Mouse (Mus musculus) lung, postnatal 14 days (tissue): ENCODE results near the gene Hoxa5.
A peak's percentile ranks its signal among the peaks of the same experiment; 100 is the strongest.

Experiments
- DNase-seq: peaks from one replicate; pipeline ENCODE4 v3.0.0; 2021

Hoxa5 gene

DNA sequence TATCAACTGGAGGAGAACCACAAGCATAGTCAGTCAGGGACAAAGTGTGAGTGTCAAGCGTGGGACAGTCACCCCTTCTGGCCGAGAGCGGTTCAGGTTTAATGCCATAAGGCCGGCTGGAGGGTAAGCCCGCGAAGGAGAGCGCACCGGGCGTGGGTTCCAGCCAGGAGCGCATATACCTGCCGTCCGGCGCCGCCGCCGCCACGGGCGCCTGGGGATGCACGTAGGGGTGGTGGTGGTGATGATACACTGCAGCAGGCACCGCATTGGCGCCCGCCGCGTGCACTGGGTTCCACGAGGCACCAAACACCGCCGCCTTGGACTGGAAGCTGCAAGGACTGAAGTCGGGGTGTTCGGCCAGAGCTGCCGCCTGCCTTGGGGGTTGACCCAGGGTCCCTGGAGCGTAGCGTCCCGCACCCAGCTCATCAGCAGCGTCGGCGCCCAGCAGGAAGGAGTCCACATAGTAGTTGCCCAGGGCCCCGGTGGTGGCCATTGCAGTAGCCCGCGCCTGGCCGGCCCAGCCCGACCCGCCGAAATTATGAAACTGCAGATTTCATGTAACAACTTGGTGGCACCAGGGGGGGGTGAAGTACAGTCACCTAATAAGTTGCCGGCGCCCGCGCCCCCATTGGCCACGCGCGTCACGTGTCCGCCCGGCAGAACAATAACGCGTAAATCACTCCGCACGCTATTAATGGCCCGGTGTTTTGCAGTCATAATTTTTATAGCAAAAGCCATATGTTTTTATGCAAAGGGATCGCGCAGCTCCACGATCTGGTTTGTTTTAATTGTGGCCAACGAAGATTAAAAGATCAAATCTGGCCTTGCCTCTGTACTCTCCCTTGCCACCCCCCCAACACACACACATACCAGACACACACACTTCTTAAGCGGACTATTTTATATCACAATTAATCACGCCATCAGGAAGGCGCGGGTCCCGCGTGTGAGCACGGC lies 21.5 kb upstream of the Hoxa5 start:
- no peak for DNase-seq

DNA sequence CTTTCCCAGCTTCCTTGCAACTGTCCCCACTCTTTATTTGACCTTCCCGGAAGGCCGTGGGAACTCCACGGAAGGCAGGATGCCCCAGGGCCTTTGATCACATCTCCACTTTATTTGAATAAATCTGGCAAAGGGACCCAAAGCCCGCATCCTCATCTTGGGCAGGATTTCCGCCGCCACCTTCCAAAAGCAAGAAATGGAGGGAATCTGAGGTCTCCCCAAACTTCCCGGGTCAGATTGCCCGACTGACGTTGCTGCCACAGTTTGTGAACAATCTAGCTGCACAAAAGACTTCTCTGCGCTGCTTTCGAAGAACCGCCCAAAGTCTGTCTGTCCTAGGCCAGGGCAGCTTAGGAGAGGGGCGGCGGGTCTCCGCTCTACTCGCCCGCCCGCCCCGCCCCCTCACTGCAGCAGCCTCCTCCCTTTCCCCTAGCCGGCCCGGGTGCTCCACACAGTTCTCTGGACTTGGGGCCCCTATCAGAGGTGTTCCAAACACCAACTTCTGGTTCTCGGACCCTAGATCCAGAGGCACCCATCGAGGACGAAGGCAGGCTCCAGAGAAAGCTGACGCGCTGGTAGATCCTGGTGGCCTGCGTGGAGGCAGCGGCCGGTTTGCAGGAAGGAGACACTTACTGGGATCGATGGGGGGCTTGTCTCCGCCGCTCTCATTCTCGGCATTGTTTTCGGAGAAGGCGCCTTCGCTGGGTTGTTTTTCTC lies 20.7 kb upstream of the Hoxa5 start:
- no peak for DNase-seq

DNA sequence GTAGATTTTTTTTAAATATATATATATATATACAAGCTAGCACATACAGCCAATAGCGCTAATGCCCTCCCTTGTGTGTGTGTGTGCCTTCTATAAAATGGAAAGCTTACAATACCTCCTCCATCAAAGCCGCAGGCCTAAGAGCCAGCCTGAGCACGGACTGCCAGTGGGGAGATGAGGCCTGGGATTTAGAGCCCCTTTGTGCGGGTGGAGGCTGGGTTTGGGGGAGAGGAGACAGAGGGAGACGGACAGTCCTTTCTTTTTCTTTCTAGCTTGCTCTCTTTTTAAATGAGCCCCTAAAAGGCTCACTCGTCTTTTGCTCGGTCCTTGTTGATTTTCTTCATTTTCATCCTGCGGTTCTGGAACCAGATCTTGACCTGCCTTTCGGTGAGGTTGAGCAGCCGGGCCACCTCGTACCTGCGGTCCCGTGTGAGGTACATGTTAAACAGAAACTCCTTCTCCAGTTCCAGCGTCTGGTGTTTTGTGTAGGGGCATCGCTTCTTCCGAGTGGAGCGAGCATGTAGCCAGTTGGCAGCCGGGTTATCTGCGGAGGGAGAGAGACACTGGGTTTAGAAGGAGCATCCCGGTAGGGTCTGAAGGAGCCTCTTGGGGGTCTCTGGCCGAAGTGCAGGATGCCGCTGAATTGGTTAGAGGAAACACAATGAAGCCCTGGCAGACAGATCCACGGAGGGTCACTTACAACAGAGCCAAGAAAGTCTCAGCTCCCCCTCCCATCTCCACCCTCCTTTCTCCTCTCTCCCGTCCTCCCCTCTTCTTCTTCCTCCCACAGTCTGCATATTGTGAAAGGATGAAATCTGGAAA lies 19.8 kb upstream of the Hoxa5 start:
- DNase-seq: no peak

DNA sequence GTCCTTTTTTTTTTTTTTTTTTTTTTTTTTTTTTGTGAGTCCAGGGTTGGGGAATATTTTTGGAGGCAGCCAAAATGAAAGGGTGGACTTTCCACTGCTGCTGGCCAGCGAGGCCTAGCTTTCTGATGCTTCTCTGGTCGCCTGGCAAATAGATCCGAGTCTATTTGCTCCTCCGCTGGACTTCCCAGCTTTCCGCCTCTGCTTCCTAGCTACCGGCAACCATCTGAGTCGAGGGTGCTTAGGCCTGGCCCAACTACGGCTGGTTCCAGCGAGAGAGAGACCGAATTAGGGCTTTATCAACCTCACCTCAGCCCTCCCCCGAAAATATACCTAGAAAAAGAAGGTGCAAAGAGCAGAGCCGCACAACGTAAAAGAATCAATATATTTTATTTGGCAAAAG lies 18.3 kb upstream of the Hoxa5 start:
- DNase-seq: no peak

DNA sequence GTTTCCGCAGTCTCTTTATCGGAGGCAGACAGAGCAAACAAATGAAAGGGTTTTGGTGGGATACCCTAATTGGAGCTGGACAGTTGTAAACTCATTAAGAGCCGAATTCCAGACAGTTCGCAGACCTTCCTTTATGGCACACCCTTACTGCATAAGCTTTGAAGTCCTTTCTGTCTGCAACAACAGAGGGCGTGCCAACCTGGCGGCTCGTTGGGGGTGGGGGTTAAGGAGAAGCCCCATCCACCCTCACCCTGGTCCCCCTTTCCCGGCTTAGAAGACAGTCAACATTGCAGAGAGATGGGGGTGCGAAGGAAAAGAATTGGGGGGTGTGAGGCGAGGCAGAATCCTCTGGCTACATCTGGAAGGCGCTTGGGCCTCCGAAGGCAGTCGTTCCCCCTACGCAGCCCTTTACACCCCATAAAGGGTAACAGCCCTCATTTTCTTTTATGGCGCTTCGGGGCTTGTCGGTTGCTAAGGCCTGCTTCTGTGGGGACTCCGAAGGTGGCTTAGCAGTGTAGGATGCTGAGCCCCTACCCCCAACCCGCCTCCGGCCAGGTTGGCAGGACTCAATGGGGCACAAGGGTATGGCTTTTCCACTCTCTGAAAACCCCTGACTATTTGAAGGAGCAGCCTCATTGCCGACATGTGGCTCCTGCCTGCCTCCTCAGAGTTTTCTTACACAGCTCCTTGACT lies 17.8 kb upstream of the Hoxa5 start:
- no peak for DNase-seq

DNA sequence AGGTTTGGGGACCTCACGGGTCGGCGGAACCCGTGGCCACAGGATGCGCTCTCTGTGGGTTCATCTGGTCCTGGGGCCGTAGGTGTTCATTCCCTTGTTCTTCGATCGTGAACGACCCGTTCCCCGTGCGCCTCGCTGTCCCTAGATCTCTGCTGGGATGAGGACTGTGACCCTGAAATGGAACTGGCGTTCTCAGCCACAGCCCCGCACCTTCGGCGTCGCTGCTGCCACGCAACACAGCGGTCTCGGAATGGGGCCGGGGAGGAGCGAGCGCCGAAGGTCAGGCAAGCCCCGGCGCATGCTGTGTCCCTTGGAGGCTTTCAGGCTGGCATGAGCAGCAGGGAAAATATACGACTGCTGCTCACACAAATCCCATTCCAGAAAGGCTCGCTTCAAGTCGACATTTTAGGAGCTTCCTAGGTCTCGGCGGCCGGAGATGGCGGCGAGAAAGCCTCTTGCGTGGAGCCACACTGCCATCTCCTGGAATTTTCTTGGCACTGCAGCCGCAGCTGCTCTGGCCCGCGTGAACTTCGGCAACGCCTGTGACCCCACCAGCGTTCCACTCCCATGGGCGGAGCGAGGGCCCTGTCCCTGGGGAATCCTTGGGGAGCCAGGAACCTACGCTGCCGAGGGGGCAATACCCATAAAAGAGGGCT lies 17.1 kb upstream of the Hoxa5 start, which contains the start of gene Hoxa7:
Gene Hoxa7 (minus strand): TSS at position 518 of the 656 bp plus-strand sequence.
- DNase-seq: peak; percentile 87

DNA sequence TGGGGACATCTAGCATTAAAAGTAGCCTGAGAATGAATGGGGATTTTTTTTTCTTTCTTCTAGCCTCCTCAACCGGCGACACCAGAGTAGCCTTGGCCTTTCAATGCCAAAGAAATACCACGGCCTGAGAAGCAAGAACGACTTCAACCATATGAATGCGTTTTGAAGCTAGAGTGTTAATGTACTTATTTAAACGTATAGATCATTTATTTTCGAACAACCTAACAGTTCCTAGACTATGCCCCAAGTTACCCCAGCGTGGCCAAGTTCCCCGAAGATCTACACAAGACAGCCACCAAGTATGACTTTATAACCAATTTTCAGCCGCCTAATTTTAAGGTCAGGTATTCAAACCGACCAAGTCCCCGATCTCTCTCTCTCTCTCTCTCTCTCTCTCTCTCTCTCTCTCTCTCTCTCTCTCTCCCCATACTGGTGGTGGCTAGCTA lies 16.5 kb upstream of the Hoxa5 start:
- no peak for DNase-seq

DNA sequence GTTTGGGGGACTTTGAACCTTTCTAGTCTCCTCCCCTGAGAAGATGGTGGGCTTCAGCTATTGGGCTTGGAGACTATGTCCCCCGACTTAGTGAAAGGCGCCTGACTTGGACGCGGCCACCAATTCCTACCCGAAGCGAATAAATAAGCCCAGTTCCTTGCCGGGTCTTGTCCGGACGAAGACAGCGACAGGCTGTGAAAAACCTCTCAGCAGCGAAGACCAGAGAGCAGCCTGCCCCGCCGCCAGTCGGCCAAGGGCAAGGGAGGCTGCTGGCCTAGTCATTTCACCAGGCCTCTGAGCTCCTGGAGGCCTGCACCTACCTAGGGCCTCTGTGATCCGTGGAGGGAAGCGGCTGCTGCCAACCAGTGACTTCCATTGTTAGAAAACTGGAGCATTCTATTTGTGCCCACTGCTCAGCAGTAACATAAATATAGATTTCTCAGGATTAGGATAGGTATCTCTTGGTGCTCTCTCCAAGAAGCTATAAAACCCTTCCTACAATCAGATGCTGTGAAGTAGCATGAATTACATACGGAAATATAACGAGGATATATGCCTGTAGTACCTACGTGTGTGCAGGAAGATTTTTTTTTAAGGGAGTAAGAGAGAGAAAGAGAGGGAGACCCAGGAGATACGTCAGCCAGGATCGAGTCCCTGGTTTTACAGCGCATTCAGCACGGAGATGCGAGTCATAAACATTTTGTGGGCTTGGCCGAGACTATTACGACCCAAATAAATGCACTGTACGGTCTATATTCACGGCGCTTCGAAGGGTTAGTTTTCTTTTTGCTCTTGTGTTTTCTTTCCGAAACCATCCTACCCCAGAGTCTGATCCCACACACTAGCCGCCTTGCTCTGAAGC lies 15.8 kb upstream of the Hoxa5 start:
- DNase-seq: no peak

DNA sequence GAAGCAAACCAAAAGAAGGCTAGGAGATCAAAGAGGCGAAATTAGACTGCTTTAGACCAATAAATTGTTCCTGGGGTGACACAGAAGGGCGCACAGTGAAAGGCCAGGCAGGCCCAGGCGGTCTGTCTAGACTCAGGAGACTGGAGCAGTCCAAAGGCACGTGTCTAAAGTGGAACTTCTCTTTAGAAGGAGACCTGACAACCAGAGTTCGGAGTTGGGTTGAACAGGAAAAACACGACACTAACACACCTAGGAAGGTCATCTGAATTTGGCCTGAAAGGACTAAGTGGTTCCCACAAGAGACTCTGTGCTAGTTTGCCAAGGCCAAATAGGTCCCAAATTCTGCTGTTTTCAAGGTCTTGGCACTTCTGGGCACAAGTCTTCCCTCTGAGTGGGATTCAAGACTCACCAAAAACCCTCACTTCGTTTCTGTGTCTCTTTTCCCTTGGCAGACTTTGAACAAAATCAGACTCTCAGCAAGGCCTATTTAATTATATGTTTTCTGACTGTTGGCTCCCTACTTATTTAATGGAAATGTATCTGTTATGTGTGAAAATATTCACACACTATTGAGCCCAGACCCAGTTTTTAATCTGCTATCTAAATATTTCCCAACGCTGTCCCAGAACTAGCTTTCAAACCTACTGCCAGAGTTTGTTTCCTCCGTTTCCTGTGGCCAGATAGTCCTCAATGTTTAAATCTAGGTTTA lies 15.0 kb upstream of the Hoxa5 start:
- no peak for DNase-seq

DNA sequence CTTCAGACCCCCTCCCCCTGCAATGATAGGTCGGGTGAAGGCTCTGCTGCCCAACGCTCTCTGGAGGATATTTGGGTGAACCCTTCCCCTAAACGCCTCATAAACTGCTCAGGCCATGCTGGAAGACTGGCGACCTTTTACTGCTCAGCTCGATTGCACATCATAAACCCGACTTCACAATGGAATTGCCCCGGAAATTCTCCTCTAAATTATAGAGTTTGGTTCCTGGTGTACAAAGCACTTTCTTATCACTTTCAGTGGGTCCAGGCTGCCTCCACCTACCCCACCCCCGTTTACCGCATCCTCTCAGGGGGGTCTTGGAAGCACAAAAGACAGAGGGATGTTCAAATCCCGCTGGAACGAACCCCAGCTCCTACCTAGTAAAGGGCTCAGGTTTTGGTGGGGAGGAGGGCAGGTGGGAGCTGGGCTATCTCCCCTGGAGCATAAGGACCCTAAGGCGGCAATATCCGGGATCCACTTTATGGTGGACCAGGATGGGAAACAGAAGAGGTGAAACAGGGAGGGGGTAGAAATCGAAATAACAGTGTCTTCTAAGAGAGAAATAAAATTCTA lies 14.3 kb upstream of the Hoxa5 start:
- no peak for DNase-seq

DNA sequence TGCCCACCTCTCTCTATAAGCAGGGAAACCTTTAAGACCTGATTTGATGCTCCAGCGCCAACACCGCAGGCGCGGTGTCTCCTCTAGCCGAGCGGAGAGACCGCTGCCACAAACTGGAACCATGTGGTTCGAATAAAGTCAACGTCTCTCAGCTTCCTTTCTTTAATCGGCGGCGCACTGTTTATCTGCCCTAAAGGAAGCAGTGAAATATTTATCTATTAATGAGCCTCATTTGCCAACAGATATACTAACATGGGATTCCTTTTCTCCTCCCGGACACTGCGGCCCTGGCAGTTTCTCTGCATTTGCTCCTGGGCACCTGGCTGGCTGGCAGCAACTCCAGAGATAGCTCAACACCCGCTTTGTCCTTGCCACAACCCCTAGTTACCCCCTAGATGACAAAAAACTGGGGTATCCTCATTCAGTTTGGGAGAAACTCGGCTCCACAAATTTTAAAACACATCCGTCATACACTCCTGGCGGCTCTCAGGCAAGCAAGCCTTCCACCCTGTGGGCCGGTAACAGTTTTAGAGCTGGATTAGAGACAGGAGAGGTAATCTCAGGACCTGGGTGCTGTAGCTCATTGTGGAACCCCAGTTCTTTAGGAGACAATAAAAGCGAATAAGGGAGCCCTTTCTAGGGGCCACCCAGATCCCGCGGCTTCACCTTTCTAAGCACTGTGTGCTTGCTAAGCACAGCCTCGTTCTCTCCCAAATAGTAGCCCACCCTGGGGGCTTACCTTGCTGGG lies 13.7 kb upstream of the Hoxa5 start:
- no peak for DNase-seq

DNA sequence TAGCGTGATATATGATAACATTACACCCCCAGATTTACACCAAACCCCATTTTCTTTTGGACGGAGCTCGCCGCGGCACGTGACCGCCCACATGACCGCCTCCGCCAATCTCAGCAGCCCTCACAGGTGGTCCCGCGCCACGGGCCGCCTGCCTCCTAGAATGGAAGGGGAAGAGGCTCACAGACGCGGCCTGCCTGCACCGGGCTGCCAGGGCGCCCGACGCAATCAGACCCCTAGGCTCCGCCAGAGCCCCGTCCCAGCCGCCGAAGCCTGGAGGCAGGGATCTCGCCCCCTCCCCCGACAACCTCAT lies 13.0 kb upstream of the Hoxa5 start:
- peak; percentile 57 for DNase-seq

DNA sequence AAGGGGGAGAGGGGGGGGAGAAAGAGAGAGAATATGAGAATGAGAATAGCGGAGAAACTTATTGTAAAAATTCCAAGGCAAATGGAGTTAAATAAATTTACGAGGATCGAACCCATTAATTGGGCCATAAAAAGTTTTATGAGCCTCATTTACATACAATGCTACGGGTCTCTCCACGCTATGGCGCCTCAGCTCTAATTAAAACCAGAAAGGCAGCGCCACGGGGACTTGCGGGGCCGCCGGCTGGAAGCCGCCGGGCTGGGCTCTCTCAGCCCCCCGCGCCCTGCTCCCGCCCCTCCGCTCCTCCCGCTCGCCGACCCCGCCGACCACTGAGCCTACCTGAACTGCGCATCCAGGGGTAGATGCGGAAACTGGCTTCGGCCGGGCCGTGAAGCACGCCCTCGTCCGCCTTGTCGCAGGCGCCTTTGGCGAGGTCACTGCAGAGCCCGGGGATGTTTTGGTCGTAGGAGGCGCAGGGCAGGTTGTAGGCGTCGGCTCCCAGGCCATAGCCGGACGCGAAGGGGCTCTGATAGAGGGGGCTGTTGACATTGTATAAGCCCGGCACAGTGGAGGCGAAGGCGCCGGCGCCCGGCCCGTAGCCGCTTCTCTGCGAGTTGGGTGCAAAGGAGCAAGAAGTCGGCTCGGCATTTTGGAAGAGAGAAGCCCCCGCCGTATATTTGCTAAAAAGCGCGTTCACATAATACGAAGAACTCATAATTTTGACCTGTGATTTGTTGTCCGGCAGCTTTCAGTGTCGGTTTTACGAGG lies 12.5 kb upstream of the Hoxa5 start:
- no peak for DNase-seq

DNA sequence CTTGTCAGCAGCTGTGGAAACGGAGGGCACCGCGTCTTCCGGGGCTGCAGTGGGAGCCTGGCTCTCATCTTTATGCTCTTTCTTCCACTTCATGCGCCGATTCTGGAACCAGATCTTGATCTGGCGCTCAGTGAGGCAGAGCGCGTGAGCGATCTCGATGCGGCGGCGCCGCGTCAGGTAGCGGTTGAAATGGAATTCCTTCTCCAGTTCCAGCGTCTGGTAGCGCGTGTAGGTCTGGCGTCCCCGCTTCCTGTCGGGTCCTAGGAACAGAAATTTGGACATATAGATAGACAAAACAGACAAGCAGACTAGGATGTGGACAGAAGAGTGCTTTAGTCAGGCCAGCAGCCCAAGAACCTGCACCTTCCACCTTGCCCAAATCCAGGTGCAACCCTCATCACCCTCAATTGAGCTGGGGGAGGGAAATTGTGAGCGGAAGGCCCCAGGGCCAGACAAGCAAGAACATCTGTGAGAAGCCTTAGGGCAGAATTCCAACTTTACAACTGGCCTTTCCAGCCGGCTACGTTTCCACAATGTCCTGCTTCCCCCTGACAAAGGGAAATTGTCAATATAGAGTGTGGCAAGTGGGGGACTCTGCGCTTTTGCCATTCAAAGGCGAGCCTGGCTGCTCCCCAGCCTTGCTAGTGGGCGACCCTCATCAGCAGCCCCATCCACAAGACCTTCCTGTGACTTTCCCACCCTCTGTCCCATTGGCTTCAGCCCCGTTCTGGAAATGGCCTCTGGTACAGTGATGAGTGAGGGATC lies 11.6 kb upstream of the Hoxa5 start:
- DNase-seq: no peak

DNA sequence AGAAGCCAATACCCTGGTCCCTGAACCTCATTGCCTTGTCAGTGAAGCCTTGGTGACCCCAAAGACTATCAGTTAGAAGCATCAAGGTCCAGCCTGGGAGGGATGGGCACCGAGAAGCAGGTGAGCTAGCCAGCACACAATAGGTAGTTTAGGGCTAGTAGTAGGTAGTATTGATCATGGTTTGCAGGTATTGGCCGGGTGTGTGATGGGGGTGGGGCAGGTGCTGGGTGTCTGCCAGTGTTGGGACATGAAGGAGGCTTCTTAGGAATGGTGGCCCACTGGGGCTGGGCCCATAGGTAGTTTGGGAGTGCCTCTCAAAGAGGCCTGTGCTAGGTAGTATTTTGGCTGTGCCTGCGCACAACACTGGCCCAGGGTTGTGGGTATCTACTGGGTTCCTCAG lies 10.7 kb upstream of the Hoxa5 start:
- no peak for DNase-seq

DNA sequence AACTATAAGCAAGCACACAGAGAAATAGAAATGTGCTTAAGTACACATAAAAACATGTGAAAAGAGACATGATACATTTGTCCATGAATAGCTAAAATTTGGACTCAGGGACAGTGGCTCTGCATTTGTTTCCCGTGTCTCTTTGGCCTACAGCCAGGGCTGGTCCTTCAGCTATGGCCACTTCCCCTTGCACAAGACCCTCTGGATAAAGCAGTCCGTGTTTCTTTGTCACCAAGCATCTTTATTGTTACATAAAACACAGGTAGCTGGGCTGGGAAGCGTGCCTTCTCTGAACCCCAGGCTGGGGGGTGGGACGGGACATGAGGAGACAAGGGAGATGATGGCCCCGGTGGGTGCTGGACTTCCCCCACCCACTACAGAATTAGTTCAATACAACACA lies 9.9 kb upstream of the Hoxa5 start:
- no peak for DNase-seq

DNA sequence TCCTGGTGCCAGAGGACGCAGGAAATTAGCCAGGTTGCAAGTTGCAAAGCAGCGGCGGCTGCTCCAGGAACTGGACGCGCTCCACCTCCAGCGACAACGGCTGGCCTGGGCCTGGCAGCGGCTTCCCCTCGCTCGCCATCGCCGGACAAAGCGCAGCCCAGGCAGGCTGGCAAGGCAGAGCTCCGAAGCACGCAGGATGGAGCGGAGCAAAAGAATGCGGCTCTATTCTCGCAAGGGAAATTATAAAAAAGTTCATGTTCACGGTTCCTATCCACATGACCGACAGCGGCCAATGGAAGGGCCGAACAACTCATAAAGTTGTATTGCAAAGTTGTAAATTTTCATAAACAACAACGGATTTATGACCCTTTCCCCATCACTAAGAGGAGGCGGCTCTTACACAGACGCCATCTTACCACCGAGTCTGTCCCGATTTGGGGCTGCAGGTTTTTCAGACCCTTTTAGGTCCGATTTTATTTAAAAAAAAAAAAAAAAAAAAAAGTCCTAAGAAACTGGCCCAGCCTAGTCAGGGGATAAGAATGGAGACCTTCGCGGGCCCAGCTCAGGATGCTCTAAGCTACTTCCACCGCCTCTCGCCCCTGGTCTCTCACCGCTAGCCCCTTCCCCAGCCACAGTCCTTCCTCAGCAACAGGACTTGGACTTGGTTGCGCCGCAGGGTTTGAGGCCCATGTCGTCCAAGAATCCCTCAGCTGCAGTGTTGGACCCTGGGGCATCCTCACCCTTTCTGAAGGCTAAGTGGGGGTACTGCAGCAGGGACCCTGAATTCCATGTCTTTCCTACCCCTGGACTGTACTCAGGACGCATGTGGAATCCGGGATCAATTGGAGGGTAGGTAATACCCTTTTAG lies 9.0 kb upstream of the Hoxa5 start, which contains the start of the genes Hoxa3 and Gm28308:
Gene Hoxa3 (minus strand): TSS at position 218 of the 868 bp plus-strand sequence.
Gene Gm28308 (minus strand): TSS at position 221 of the 868 bp plus-strand sequence.
- DNase-seq: peak; percentile 48
